Mouse (Mus musculus) bone marrow, adult 2 months (tissue): ENCODE measurements at regions not wholly inside any gene's neighbourhood (a gene's known extent, or its start where the extent isn't known, plus 50 kb on each side); places are given as distances from the start of the nearest gene placed in this dataset.

Source experiments
- H3K27ac ChIP-seq: fragments of 200-500 bp; 2 replicates; pipeline ENCODE4 v1.5.1; 2012; ENCODE audit warnings: low read depth, mild to moderate bottlenecking, control low read depth, inconsistent platforms, low read length; ENCODE audit not compliant: control insufficient read depth, poor library complexity, insufficient read depth
- H3K4me1 ChIP-seq: fragments of 200-500 bp; 2 replicates; pipeline ENCODE4 v1.6.1; 2011; ENCODE audit warnings: low read length; ENCODE audit not compliant: control insufficient read depth, insufficient read depth
- H3K4me3 ChIP-seq: fragments of 200-500 bp; replicated peaks from 2 replicates; pipeline ENCODE3; 2011; ENCODE audit warnings: mild to moderate bottlenecking, low read depth, low read length, control low read depth; ENCODE audit not compliant: control insufficient read depth
- CTCF ChIP-seq: fragments of 200-500 bp; IDR thresholded peaks from 2 replicates; pipeline ENCODE4 v1.5.1; 2011; ENCODE audit warnings: low read length, control low read depth; ENCODE audit not compliant: control insufficient read depth, insufficient read depth
- POLR2A ChIP-seq: fragments of 200-500 bp; IDR thresholded peaks from 2 replicates; pipeline ENCODE4 v1.6.1; 2011; ENCODE audit warnings: low read depth, mild to moderate bottlenecking, control low read depth, low read length, borderline replicate concordance; ENCODE audit not compliant: control insufficient read depth
- WGBS: fragments of 180-500 bp; shearing (Covaris S2); methylation state at CpG from one replicate; pipeline ENCODE4 v1.1.7; 2018; 5-methylcytosine and 5-hydroxymethylcytosine counted together

DNA sequence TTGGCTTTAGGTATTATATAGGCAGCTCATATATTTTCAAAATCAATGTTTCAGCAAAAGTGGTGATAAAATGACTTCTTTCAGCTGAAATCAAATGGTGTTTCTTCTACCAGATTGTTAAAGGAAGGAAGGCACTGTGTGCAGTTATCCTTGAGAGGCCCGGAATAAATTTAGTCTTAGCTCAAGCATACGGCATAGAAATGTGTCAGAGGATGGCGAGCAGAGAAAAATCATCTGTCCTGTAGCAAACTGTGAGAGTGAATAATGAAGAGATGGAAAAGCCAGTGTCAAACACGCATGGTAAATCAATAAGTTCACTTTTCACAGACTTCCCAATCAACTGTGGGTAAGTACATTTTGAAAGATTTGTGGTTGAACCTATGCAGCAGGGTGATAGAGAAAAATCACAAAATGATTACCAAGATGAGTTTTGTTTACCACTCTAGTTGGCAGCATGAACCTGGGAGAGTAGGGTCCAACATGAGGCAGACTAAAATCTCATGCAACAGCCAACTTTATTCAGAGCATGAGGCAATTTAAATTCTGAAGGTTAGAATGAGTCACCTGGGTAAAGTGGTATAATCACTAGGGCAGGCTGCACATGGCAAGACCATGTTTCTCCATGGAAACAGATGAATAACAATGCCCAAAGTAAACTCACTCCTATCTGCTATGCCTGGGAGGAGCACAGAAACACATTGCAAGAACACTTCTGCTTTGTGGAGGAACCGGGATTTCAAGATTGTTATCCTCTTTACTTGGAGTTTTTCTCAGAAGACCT is 55.7 kb downstream of the AI429214 start:
- 80% methylated on average over 5 of the region's 5 CpGs for WGBS
- Histone ChIP-seq H3K4me3 (no peak overlapping the region), H3K27ac (no peak overlapping the region), H3K4me1 (no peaks in the 10 kb centered on the region)
- TF ChIP-seq CTCF, result no peak
- TF ChIP-seq POLR2A, result no peak

DNA sequence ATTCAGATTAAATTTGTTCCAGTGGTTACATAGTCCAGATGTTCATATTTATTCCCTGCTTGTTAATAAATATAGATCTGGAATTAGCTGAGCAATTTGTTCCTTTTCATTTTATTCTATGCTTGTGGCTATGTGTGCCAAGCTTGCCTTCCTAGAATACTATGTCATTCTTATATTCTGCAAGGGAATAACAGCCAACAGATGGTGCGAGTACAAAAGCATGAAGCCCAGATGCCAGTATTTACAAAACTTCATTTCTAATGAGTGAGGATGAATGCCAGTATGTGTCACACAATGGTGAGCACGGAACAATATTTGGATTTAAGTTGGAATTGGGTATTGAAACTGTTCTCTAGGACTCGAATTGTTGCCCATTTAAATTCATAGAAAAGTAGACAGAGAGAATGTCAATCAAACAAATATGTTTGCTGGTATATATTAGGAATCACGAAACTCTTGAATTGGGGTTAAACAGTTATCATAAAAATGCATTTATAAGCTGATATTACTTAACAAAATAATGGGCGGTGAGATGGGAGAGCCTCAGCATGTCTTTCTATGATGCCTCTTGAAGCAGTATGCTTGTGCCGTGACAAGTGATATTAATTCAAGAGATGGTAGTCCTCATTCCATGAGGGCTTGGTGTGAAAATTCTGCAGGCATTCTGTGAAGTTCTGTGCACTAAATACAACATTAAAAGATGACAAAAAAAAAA is 56.7 kb downstream of the AI429214 start:
- no peaks in the 10 kb centered on the region for H3K4me1 ChIP-seq
- no peak overlapping the region for H3K4me3 ChIP-seq
- no peak overlapping the region for H3K27ac ChIP-seq
- WGBS, result 77% methylated on average over 6 of the region's 6 CpGs
- no peak for TF ChIP-seq POLR2A
- TF ChIP-seq CTCF, result no peak

DNA sequence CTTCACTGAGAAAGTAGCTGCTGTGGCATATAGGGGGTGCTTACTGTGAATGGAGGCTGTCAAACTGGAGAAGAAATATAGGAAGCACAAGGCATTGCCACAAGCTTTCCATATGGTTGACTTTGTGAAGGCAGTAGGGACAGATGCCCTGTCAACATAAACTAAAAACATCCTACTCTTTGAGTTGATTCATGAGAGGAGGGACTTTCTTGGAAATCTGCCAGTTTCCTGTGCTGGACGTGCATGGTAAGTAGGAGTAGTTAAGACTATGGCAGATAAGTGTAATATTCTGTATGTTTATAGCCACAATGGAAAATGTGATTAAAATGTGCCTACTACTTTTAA is 57.3 kb downstream of the AI429214 start:
- 24% methylated on average over 1 of the region's 1 CpGs for WGBS
- no peak overlapping the region for H3K4me3 ChIP-seq
- TF ChIP-seq POLR2A (no peak), CTCF (no peak)
- H3K4me1 ChIP-seq, result no peaks in the 10 kb centered on the region
- H3K27ac ChIP-seq, result no peak overlapping the region

DNA sequence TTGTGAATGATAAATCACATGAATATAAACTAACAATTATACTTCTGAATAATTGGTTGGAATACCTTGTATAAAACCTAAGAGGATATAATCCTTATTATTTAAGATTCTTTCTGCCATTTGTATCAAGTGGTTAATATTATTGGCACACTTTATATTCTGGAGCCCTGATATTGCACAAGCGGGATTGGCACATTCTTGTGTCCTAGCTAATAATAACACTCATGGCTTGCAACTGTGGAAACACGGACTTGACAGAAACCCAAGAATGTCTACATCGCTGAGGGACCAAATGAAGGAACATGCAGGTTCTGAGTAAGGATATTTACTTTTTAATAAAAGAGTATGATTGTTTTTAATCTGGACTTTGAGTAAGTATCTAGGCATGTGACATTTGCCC is 63.0 kb downstream of the AI429214 start:
- Histone ChIP-seq H3K4me3 (no peak overlapping the region), H3K4me1 (no peaks in the 10 kb centered on the region), H3K27ac (no peak overlapping the region)
- 68% methylated on average over 3 of the region's 3 CpGs for WGBS
- no peak for TF ChIP-seq POLR2A

DNA sequence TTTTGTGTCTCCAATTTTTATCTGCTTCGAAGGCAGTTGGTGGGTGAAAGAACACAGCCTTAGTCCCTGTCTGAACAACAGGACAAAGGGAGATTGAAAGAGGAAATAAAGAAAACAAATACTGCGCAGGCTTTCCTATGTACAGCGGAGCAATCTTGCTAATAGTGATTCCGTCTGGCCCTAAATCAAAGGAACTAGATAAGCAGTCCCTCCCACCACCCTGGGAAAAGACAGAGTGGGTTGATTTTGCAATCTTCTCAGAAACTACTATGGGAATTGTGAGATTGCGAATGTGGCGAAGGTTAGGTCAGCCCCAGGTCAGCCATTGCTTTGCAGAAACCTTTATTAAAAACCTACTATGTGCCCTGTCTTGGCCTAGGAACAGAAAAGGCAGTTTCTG is 65.0 kb downstream of the AI429214 start:
- H3K4me3 ChIP-seq, result no peak overlapping the region
- H3K4me1 ChIP-seq, result no peaks in the 10 kb centered on the region
- no peak for TF ChIP-seq POLR2A
- no peak for TF ChIP-seq CTCF
- H3K27ac ChIP-seq, result no peak overlapping the region
- WGBS, result 78% methylated on average over 6 of the region's 6 CpGs

- no peak overlapping the region for H3K4me3 ChIP-seq
- no peaks in the 10 kb centered on the region for H3K4me1 ChIP-seq
- TF ChIP-seq CTCF (peak; percentile 66), POLR2A (no peak)
- WGBS, result 31% methylated on average over 13 of the region's 13 CpGs
- no peak overlapping the region for H3K27ac ChIP-seq
Observed at GRCm38 (mm10) chr8:37062012-37062944, 68.9 kb downstream of the AI429214 start.

GRCm38 (mm10) chr8:37063764-37064331 is 70.4 kb downstream of the AI429214 start:
- no peak overlapping the region for H3K4me3 ChIP-seq
- TF ChIP-seq POLR2A (no peak), CTCF (peak; percentile 21; the same call in 1 of the 2 replicates)
- WGBS, result 27% methylated on average over 12 of the region's 12 CpGs
- no peak overlapping the region for H3K27ac ChIP-seq
- H3K4me1 ChIP-seq, result no peaks in the 10 kb centered on the region

GRCm38 (mm10) chr8:37072905-37073304 is 79.5 kb downstream of the AI429214 start:
- Histone ChIP-seq H3K4me3 (no peak overlapping the region), H3K27ac (no peak overlapping the region), H3K4me1 (no peaks in the 10 kb centered on the region)
- 9% methylated on average over 2 of the region's 2 CpGs for WGBS
- TF ChIP-seq CTCF, result no peak
- no peak for TF ChIP-seq POLR2A
